Mouse (Mus musculus) intestine, postnatal 0 days (tissue): ENCODE data around the gene Mb. TPM values are rescaled to one million over a fixed set of nuclear protein-coding genes. Genes with fewer than 3 reads are reported as not detected.

Experiments
- ATAC-seq: fragments of 200-750 bp; cut with Nextera tagmentation; 2 replicates; pipeline ENCODE4 v1.8.0; 2017; ENCODE audit warnings: mild to moderate bottlenecking, moderate TSS enrichment, moderate library complexity
- H3K27ac ChIP-seq: fragments of 300-500 bp; sonication (generic); 2 replicates; pipeline ENCODE4 v1.5.1; 2014; ENCODE audit warnings: mild to moderate bottlenecking, low read depth, low read length, moderate library complexity
- H3K27me3 ChIP-seq: fragments of 300-500 bp; sonication (generic); replicated peaks from 2 replicates; pipeline ENCODE4 v1.6.1; 2014; ENCODE audit warnings: low read length, mixed read lengths; ENCODE audit not compliant: control insufficient read depth, insufficient read depth
- H3K36me3 ChIP-seq: fragments of 300-500 bp; sonication (generic); 2 replicates; pipeline ENCODE4 v1.6.1; 2014; ENCODE audit warnings: mild to moderate bottlenecking, moderate library complexity; ENCODE audit not compliant: control insufficient read depth, insufficient read depth
- H3K4me1 ChIP-seq: fragments of 300-500 bp; sonication (generic); replicated peaks from 2 replicates; pipeline ENCODE4 v1.6.1; 2014; ENCODE audit warnings: antibody characterized with exemption, low read length, mixed read lengths; ENCODE audit not compliant: control insufficient read depth, insufficient read depth
- H3K4me2 ChIP-seq: fragments of 300-500 bp; sonication (generic); replicated peaks from 2 replicates; pipeline ENCODE4 v1.6.1; 2014; ENCODE audit warnings: low read depth, mild to moderate bottlenecking, moderate library complexity
- H3K4me3 ChIP-seq: fragments of 300-500 bp; sonication (generic); 2 replicates; pipeline ENCODE4 v1.5.1; 2014; ENCODE audit warnings: low read depth, low read length
- H3K9ac ChIP-seq: fragments of 300-500 bp; sonication (generic); 2 replicates; pipeline ENCODE4 v1.6.1; 2014; ENCODE audit warnings: mild to moderate bottlenecking, low read depth, low read length
- H3K9me3 ChIP-seq: fragments of 300-500 bp; sonication (generic); 2 replicates; pipeline ENCODE4 v1.6.1; 2016; ENCODE audit warnings: mixed run types; ENCODE audit not compliant: control insufficient read depth
- CTCF ChIP-seq: sonication (generic); IDR thresholded peaks from 2 replicates; pipeline ENCODE4 v1.5.1; 2016; ENCODE audit warnings: low read depth, mild to moderate bottlenecking, control low read depth, antibody characterized with exemption, moderate library complexity
- WGBS: fragments of 180-500 bp; shearing (Covaris S2); extraction: QIAGEN DNeasy Blood & Tissue Kit; methylation state at CpG from one replicate; pipeline ENCODE4 v1.1.7; 2014; 5-methylcytosine and 5-hydroxymethylcytosine counted together
- polyA plus RNA-seq: library from polyadenylated mRNA; unstranded; fragments of >200 nt; fragmentation: Nextera tagmentation; extraction: Ambion mirVana; gene quantifications from 2 replicates; pipeline ENCODE4 v1.2.1, GENCODE M21; 2015

Mb gene
- polyA plus RNA-seq, 1 experiment from 2014 or later, result 0.16 TPM

DNA sequence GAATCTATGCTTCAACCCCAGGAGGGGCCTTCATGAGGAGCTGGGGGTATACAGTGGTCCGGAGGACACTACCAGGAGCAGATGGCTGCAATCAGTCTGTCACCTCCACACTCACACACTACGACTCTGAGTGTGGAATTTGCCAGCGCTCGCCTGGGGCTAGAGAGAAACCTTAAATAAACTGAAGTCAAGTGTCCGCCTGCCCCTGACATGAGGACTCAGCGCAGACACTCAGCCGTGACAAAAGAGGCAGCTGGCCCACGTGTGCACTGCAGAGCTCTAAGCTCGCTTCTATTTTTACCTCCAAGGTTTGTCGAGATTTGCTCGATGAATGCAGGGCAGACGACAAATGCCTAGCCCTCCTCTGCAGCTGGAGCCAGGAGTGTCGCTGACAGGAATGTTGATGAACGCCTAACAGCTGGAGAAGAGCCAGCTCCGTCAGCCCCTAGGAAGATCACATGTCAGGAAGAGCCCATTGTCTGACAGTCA, 36.7 kb downstream of the Mb start:
- Histone ChIP-seq H3K4me1 (no peaks in the 10 kb centered on the region), H3K9me3 (no peaks in the 10 kb centered on the region), H3K4me3 (no peak overlapping the region), H3K27me3 (no peaks in the 10 kb centered on the region), H3K4me2 (peak overlapping the region; percentile 30; the same call in 1 of the 2 replicates), H3K9ac (no peak overlapping the region), H3K36me3 (no peaks in the 10 kb centered on the region), H3K27ac (no peak overlapping the region)
- TF ChIP-seq CTCF, result no peak
- WGBS, result 21% methylated on average over 15 of the region's 15 CpGs
- ATAC-seq, result no peak

DNA sequence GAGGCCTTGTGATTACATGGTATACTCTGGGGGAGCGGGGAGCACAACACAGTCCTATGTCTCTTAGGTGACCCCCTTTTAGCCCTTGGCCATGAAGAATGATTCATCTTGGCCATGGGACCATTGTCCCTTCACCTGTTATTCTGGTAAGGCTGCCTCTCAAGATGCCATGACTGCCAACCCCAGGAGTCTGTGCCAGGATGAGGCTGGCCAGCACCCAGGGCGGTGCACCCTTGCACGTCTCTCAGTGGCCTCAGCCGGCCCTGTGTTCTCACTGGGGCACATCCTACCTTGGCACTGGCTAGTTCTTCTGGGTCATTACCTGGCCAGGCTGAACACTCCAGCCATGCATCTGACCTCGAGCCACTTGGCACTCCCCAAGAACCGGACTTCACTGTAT, 41.6 kb downstream of the Mb start:
- ATAC-seq, result no peak
- Histone ChIP-seq H3K4me2 (no peak overlapping the region), H3K27ac (no peak overlapping the region), H3K27me3 (no peaks in the 10 kb centered on the region), H3K9ac (no peak overlapping the region), H3K4me1 (no peaks in the 10 kb centered on the region), H3K4me3 (no peak overlapping the region), H3K9me3 (no peaks in the 10 kb centered on the region), H3K36me3 (no peaks in the 10 kb centered on the region)
- TF ChIP-seq CTCF, result no peak
- WGBS, result 89% methylated on average over 6 of the region's 6 CpGs

DNA sequence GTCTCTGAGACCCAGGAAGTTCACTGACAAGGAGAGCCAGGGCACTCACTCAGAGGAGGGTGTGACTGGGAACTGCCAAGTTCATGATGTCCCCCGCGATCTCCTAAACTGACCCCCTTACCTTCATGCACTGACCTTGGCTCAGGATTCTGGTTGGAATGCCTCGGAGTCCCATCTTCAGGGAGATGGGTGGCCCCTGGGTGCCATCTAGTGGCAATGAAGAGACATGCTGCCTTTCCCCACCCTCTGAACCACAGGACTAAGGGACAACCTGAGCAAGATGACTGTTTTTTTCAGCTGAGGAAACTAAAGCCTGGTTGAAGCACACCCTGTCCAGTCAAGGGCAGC, 46.6 kb downstream of the Mb start:
- no peak overlapping the region for H3K4me2 ChIP-seq
- peak; percentile 96 for TF ChIP-seq CTCF
- H3K36me3 ChIP-seq, result no peaks in the 10 kb centered on the region
- 8% methylated on average over 3 of the region's 3 CpGs for WGBS
- no peak overlapping the region for H3K4me3 ChIP-seq
- ATAC-seq, result peak; percentile 51; the same call in 1 of the 2 replicates
- H3K9me3 ChIP-seq, result no peaks in the 10 kb centered on the region
- no peak overlapping the region for H3K9ac ChIP-seq
- no peak overlapping the region for H3K27ac ChIP-seq
- no peaks in the 10 kb centered on the region for H3K4me1 ChIP-seq
- H3K27me3 ChIP-seq, result no peaks in the 10 kb centered on the region

DNA sequence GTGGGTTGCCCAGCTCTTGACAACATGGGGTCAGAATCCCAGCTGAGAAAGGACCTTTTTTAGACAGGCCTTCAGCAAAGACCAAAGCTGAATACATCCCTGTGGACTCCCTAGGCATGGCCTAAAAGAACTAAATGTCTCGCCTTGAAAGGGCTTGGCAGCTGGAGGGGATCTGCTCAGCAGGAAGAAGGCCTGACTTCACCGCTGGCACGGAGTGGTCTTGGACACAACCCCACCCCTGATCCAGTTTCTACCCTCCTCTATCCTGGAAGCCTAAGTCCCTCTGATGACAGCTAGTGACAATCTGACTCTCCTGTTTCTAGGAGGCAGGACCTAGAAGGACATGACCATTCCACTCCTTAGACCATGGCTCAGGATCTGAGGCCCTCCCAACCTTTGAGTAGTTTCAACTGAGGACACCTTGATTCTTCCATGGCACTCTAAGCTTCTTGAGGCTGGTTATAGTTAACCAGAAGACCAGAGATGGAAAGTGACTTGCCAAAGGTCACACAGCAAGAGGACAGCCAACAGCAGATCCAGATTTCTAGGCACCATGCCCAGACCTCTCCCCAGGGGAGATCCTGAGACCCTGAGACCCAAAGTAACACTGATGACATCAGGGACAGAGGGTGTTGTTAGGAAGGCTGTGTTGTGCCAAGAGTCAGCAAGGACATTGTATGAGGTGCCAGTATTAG, 47.1 kb downstream of the Mb start:
- no peaks in the 10 kb centered on the region for H3K4me1 ChIP-seq
- WGBS, result 95% methylated on average over 3 of the region's 3 CpGs
- H3K27ac ChIP-seq, result no peak overlapping the region
- H3K36me3 ChIP-seq, result no peaks in the 10 kb centered on the region
- H3K9ac ChIP-seq, result no peak overlapping the region
- TF ChIP-seq CTCF, result no peak
- H3K4me2 ChIP-seq, result no peak overlapping the region
- no peaks in the 10 kb centered on the region for H3K9me3 ChIP-seq
- no peaks in the 10 kb centered on the region for H3K27me3 ChIP-seq
- ATAC-seq, result no peak
- no peak overlapping the region for H3K4me3 ChIP-seq

DNA sequence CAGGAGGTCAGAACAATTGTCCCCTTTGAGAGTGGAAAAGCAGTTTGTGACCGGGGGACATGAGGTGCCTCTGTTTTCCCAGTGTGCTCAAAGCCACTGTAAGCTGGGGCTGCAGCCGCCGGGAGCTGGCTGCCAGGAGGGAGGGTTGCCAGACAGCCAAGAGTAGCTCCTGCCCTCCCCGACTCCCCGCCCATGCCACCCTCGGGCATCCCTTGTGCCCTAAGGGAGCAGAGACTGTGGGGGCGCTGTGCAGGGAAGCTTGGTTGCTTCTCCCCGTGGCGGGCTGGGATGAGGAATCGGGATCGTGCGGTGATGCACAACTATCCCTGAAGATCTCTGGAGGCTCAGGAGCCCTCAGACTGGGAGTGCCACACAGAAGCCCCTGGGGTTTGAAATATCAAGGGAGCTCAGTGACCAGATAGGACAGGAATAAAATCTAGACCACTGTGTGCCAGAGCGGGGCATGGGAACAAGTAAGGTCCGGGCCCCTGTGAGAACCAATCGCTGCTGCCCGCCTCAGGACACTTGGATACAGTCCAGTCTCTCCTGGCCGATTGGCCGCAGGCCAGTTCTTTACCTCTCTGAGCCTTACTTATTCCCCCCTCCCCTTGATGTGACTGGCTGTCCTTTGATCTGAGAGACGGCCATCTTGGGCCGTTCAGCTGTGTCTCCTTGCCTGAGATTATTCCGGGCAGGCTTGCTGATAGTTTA, 51.4 kb downstream of the Mb start:
- Histone ChIP-seq H3K4me3 (no peak overlapping the region), H3K27me3 (no peaks in the 10 kb centered on the region), H3K4me1 (no peaks in the 10 kb centered on the region), H3K4me2 (no peak overlapping the region), H3K36me3 (no peaks in the 10 kb centered on the region), H3K9ac (no peak overlapping the region), H3K9me3 (no peaks in the 10 kb centered on the region), H3K27ac (no peak overlapping the region)
- no peak for ATAC-seq
- TF ChIP-seq CTCF, result peak; percentile 34
- 51% methylated on average over 21 of the region's 21 CpGs for WGBS

DNA sequence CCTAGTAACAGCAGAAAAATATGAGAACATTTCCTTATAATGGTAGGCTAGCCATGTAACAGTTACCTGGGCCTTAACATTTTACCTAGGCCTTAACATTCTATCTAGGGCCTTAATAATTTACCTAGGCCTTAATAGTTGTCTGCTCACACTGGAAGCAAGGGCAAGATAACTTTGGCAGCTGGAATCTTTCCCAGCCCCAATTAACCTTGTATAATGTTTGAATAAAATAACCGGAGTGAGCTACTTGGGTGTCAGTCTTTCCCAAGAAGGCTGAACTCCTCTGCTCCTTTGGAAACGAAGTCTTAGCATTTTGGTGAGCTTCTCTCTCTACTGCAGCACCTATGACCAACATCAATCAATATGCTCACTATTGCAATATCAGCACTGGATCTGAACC, 52.4 kb downstream of the Mb start:
- no peak for TF ChIP-seq CTCF
- H3K27me3 ChIP-seq, result no peaks in the 10 kb centered on the region
- H3K4me1 ChIP-seq, result no peaks in the 10 kb centered on the region
- H3K27ac ChIP-seq, result no peak overlapping the region
- ATAC-seq, result no peak
- no peaks in the 10 kb centered on the region for H3K9me3 ChIP-seq
- WGBS, result 71% methylated on average over 2 of the region's 2 CpGs
- no peak overlapping the region for H3K4me2 ChIP-seq
- H3K9ac ChIP-seq, result no peak overlapping the region
- H3K36me3 ChIP-seq, result no peaks in the 10 kb centered on the region
- no peak overlapping the region for H3K4me3 ChIP-seq
